In genomic region chr19:17337057-17337679, GRCm38 (mm10) we compare ENCODE assay signal across 13 mouse cellular contexts. TPM values are rescaled to one million over a fixed set of nuclear protein-coding genes. Genes with fewer than 3 reads are reported as not detected.
A peak's percentile ranks its signal among the peaks of the same experiment; 100 is the strongest.
DNase-seq lines count a peak whose midpoint lies in the region; ATAC-seq lines count a peak whose summit lies in the region.
"Had no signal": no experiment of that assay in that cellular context is flagged by ENCODE, and none has a peak within 500 bp of the region (broad histone marks: within the 10 kb centered on the region; RNA-seq: fewer than 3 reads in every experiment).

No protein-coding gene starts in this region.

- no peak overlapping the region for H3K4me3 ChIP-seq in kidney, embryonic 15.5 days (replicated peaks)
- H3K4me3 ChIP-seq in embryonic facial prominence, embryonic 11.5 days (ENCODE audit: low read depth, low read length): no peak overlapping the region
- no peak overlapping the region for H3K4me3 ChIP-seq in intestine, embryonic 16.5 days (ENCODE audit: low read length)
- no peak overlapping the region for H3K4me3 ChIP-seq in midbrain, embryonic 16.5 days (ENCODE audit: low read depth, low read length)
- H3K4me3 ChIP-seq: left cerebral cortex, adult 2 months; megakaryocyte, embryonic 14.5 days had no signal

- no peaks in the 10 kb centered on the region for H3K27me3 ChIP-seq in kidney, embryonic 15.5 days
- H3K27me3 ChIP-seq in embryonic facial prominence, embryonic 11.5 days (ENCODE audit: control insufficient read depth, insufficient read depth, low read length): no peaks in the 10 kb centered on the region
- no peaks in the 10 kb centered on the region for H3K27me3 ChIP-seq in intestine, embryonic 16.5 days (replicated peaks; ENCODE audit: control insufficient read depth, insufficient read depth, low read length)
- no peaks in the 10 kb centered on the region for H3K27me3 ChIP-seq in midbrain, embryonic 16.5 days (ENCODE audit: control insufficient read depth, insufficient read depth, low read depth, low read length)
- H3K27me3 ChIP-seq: megakaryocyte, embryonic 14.5 days had no signal

- H3K4me2 ChIP-seq in kidney, embryonic 15.5 days: 0 out of 2 replicates have a peak overlapping the region, but pooled peaks have one; percentile 23
- H3K4me2 ChIP-seq in embryonic facial prominence, embryonic 11.5 days (ENCODE audit: low read depth, low read length): no peak overlapping the region
- no peak overlapping the region for H3K4me2 ChIP-seq in intestine, embryonic 16.5 days (ENCODE audit: low read depth, low read length)
- no peak overlapping the region for H3K4me2 ChIP-seq in midbrain, embryonic 16.5 days (ENCODE audit: low read length)

- no peak for ATAC-seq in kidney, embryonic 15.5 days (replicated peaks; ENCODE audit: low FRiP score)
- no peak for ATAC-seq in embryonic facial prominence, embryonic 11.5 days (replicated peaks; ENCODE audit: insufficient number of reproducible peaks, low FRiP score, low TSS enrichment, low read depth)
- 0 out of 2 replicates have a peak, but pooled peaks have one; percentile 17 for ATAC-seq in intestine, embryonic 16.5 days
- ATAC-seq in megakaryocyte, adult 5-6 weeks (ENCODE audit: poor library complexity, severe bottlenecking): peak; percentile 27
- no peak for ATAC-seq in midbrain, embryonic 16.5 days
- ATAC-seq: CD4-positive, CD25-positive, alpha-beta regulatory T cell, adult 4 months had no signal

- peaks cover 13% of the 10 kb centered on the region for H3K4me1 ChIP-seq in kidney, embryonic 15.5 days
- no peaks in the 10 kb centered on the region for H3K4me1 ChIP-seq in embryonic facial prominence, embryonic 11.5 days (ENCODE audit: control insufficient read depth, insufficient read depth, low read length)
- peaks cover 11% of the 10 kb centered on the region; the same call in 1 of the 2 replicates for H3K4me1 ChIP-seq in intestine, embryonic 16.5 days (ENCODE audit: control insufficient read depth, insufficient read depth, low read length)
- no peaks in the 10 kb centered on the region for H3K4me1 ChIP-seq in midbrain, embryonic 16.5 days (ENCODE audit: control insufficient read depth, insufficient read depth, low read length)

- no peaks in the 10 kb centered on the region for H3K36me3 ChIP-seq in kidney, embryonic 15.5 days
- no peaks in the 10 kb centered on the region for H3K36me3 ChIP-seq in embryonic facial prominence, embryonic 11.5 days (replicated peaks; ENCODE audit: control insufficient read depth, insufficient read depth, low read depth, low read length)
- no peaks in the 10 kb centered on the region for H3K36me3 ChIP-seq in intestine, embryonic 16.5 days (ENCODE audit: control insufficient read depth, insufficient read depth, low read length)
- H3K36me3 ChIP-seq in midbrain, embryonic 16.5 days (ENCODE audit: control insufficient read depth, insufficient read depth, low read length): no peaks in the 10 kb centered on the region

- no peaks in the 10 kb centered on the region for H3K9me3 ChIP-seq in kidney, embryonic 15.5 days (replicated peaks)
- no peaks in the 10 kb centered on the region for H3K9me3 ChIP-seq in embryonic facial prominence, embryonic 11.5 days (replicated peaks; ENCODE audit: control insufficient read depth, low read length)
- H3K9me3 ChIP-seq in intestine, embryonic 16.5 days (ENCODE audit: control insufficient read depth, low read length): no peaks in the 10 kb centered on the region
- H3K9me3 ChIP-seq in midbrain, embryonic 16.5 days (replicated peaks; ENCODE audit: control insufficient read depth, low read length, poor library complexity, severe bottlenecking): no peaks in the 10 kb centered on the region
- H3K9me3 ChIP-seq: megakaryocyte, embryonic 14.5 days had no signal

- H3K27ac ChIP-seq in kidney, embryonic 15.5 days: 0 out of 2 replicates have a peak overlapping the region, but pooled peaks have one; percentile 32
- H3K27ac ChIP-seq in embryonic facial prominence, embryonic 11.5 days (replicated peaks; ENCODE audit: low read depth, low read length): peak overlapping the region; percentile 20; the same call in 1 of the 2 replicates
- H3K27ac ChIP-seq in intestine, embryonic 16.5 days (ENCODE audit: low read length): no peak overlapping the region
- H3K27ac ChIP-seq in midbrain, embryonic 16.5 days (ENCODE audit: low read length): no peak overlapping the region
- H3K27ac ChIP-seq: left cerebral cortex, adult 2 months had no signal

- H3K9ac ChIP-seq in kidney, embryonic 15.5 days: no peak overlapping the region
- no peak overlapping the region for H3K9ac ChIP-seq in embryonic facial prominence, embryonic 11.5 days (replicated peaks; ENCODE audit: low read length)
- H3K9ac ChIP-seq in intestine, embryonic 16.5 days (ENCODE audit: low read depth, low read length): no peak overlapping the region
- no peak overlapping the region for H3K9ac ChIP-seq in midbrain, embryonic 16.5 days (ENCODE audit: low read depth, low read length)

- 32% methylated on average over 7 of the region's 7 CpGs for WGBS in kidney, embryonic 15.5 days
- 33% methylated on average over 7 of the region's 7 CpGs for WGBS in embryonic facial prominence, embryonic 11.5 days
- 34% methylated on average over 7 of the region's 7 CpGs for WGBS in intestine, embryonic 16.5 days
- WGBS in midbrain, embryonic 16.5 days: 70% methylated on average over 7 of the region's 7 CpGs

- DNase-seq in kidney, adult 11 months: no peak
- DNase-seq in embryonic facial prominence, embryonic 11.5 days (ENCODE audit: low spot score): no peak
- DNase-seq in adipocyte (ENCODE audit: low spot score): no peak
- no peak for DNase-seq in spleen, adult 12 weeks (ENCODE audit: low spot score)
- DNase-seq: cerebellum, adult 2 months; thymus, postnatal 36 days had no signal

RNA-seq across cellular contexts. Expression of gene Gcnt1, which starts 35.5 kb away (rescaled TPM):
- polyA plus RNA-seq in kidney, embryonic 15.5 days (2015; fragmentation: Nextera tagmentation; extraction: Ambion mirVana): 27.6 and 29.6 TPM in 2 replicates
- polyA plus RNA-seq in embryonic facial prominence, embryonic 11.5 days (2014; fragmentation: Nextera tagmentation; extraction: Ambion mirVana): 5.4 and 5.7 TPM in 2 replicates
- polyA plus RNA-seq in intestine, embryonic 16.5 days (2015; fragmentation: Nextera tagmentation; extraction: Ambion mirVana): 3.5 and 3.8 TPM in 2 replicates
- 44.5 and 46.8 TPM in 2 replicates for total RNA-seq in megakaryocyte, adult 5-6 weeks (2015)
- total RNA-seq in megakaryocyte, adult 5-6 weeks (2017): 45.1 and 51.0 TPM in 2 replicates
- 0.55 and 0.85 TPM in 2 replicates for polyA plus RNA-seq in midbrain, embryonic 16.5 days (2015; fragmentation: Nextera tagmentation; extraction: Ambion mirVana)

RNA-seq across cellular contexts. Expression of gene Rfk, which starts 56.7 kb away (rescaled TPM):
- polyA plus RNA-seq in kidney, embryonic 15.5 days (2015; fragmentation: Nextera tagmentation; extraction: Ambion mirVana): 76.8 and 85.6 TPM in 2 replicates
- 94.3 and 98.3 TPM in 2 replicates for polyA plus RNA-seq in embryonic facial prominence, embryonic 11.5 days (2014; fragmentation: Nextera tagmentation; extraction: Ambion mirVana)
- 118 and 135 TPM in 2 replicates for polyA plus RNA-seq in intestine, embryonic 16.5 days (2015; fragmentation: Nextera tagmentation; extraction: Ambion mirVana)
- total RNA-seq in megakaryocyte, adult 5-6 weeks (2015): 70.7 and 70.8 TPM in 2 replicates
- total RNA-seq in megakaryocyte, adult 5-6 weeks (2017): 24.0 and 26.4 TPM in 2 replicates
- 74.5 and 74.9 TPM in 2 replicates for polyA plus RNA-seq in midbrain, embryonic 16.5 days (2015; fragmentation: Nextera tagmentation; extraction: Ambion mirVana)

Comparison
In these comparisons a context has a peak if more than half of its experiments do, and no peak if none do; other contexts are left out.
1. ATAC-seq: peak in intestine, embryonic 16.5 days (single experiment) and megakaryocyte, adult 5-6 weeks (single experiment); none in kidney, embryonic 15.5 days (single experiment), embryonic facial prominence, embryonic 11.5 days (single experiment) and midbrain, embryonic 16.5 days (single experiment).
2. H3K27ac ChIP-seq: peak in kidney, embryonic 15.5 days (single experiment) and embryonic facial prominence, embryonic 11.5 days (single experiment); none in intestine, embryonic 16.5 days (single experiment) and midbrain, embryonic 16.5 days (single experiment).